ENCODE assay signal across 27 mouse cellular contexts in the genomic region with DNA sequence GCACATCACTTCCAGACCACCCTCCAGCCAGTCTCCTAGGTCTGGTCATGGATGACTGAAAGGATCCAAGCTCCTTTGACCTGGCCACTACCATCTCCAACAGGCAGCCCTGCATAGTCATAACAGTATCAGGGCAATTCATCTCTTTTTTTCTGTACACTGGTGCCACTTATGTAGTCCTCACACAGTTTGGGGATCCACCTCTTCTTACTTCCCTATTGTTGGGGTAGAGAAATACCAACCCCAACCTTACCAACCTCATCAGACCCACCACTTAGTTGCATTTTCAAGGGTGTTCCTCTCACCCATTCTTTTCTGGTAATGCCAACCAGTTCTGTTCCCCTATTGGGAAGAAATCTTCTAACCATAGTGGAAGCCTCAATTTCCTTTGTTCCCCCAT.
"Had no signal": no experiment of that assay in that cellular context is flagged by ENCODE, and none has a peak within 500 bp of the region (broad histone marks: within the 10 kb centered on the region; RNA-seq: fewer than 3 reads in every experiment).

No protein-coding gene starts in this region.

- ATAC-seq: hindbrain, embryonic 16.5 days; inflammation-experienced regulatory T-cells, adult 6 months; intestine, embryonic 15.5 days; intestine, postnatal 0 days; liver, embryonic 12.5 days had no signal

- H3K9me3 ChIP-seq: heart, embryonic 13.5 days; heart, embryonic 15.5 days; hindbrain, embryonic 10.5 days; hindbrain, embryonic 12.5 days; intestine, embryonic 15.5 days; kidney, embryonic 15.5 days; limb, embryonic 13.5 days; limb, embryonic 15.5 days; liver, embryonic 12.5 days had no signal

- H3K4me2 ChIP-seq: heart, embryonic 11.5 days; heart, embryonic 13.5 days; heart, embryonic 15.5 days; hindbrain, embryonic 12.5 days; hindbrain, embryonic 14.5 days; intestine, embryonic 15.5 days; kidney, embryonic 15.5 days; limb, embryonic 13.5 days; limb, embryonic 15.5 days; liver, embryonic 12.5 days had no signal

- H3K27ac ChIP-seq: heart, embryonic 13.5 days; heart, embryonic 15.5 days; hindbrain, embryonic 10.5 days; hindbrain, embryonic 12.5 days; hindbrain, embryonic 14.5 days; intestine, embryonic 15.5 days; kidney, embryonic 15.5 days; kidney, postnatal 0 days; limb, embryonic 13.5 days; limb, embryonic 15.5 days; liver, embryonic 12.5 days had no signal

- H3K4me3 ChIP-seq: heart, embryonic 13.5 days; heart, embryonic 15.5 days; hindbrain, embryonic 10.5 days; hindbrain, embryonic 12.5 days; intestine, embryonic 15.5 days; kidney, embryonic 15.5 days; limb, embryonic 13.5 days; limb, embryonic 15.5 days; liver, embryonic 12.5 days had no signal

- H3K36me3 ChIP-seq: heart, embryonic 13.5 days; heart, embryonic 15.5 days; hindbrain, embryonic 10.5 days; hindbrain, embryonic 12.5 days; intestine, embryonic 15.5 days; kidney, embryonic 15.5 days; limb, embryonic 13.5 days; limb, embryonic 15.5 days; liver, embryonic 12.5 days had no signal

- DNase-seq: gastrocnemius, postnatal 14 days; gastrocnemius, postnatal 36 days; heart, adult 18-20 months; heart, postnatal 14 days; heart, postnatal 36 days; kidney, adult 18-20 months; kidney, adult 9 months; kidney, postnatal 14 days; kidney, postnatal 36 days; layer of hippocampus, adult 9-11 months; layer of hippocampus, postnatal 36 days; left cerebral cortex, postnatal 4 days had no signal

- H3K9ac ChIP-seq: heart, embryonic 13.5 days; heart, embryonic 15.5 days; hindbrain, embryonic 12.5 days; hindbrain, embryonic 14.5 days; intestine, embryonic 15.5 days; kidney, embryonic 15.5 days; limb, embryonic 13.5 days; limb, embryonic 15.5 days; liver, embryonic 12.5 days had no signal

- H3K27me3 ChIP-seq: heart, embryonic 13.5 days; heart, embryonic 15.5 days; hindbrain, embryonic 12.5 days; intestine, embryonic 15.5 days; kidney, embryonic 15.5 days; limb, embryonic 13.5 days; limb, embryonic 15.5 days; liver, embryonic 12.5 days had no signal

- H3K4me1 ChIP-seq: heart, embryonic 13.5 days; heart, embryonic 15.5 days; hindbrain, embryonic 10.5 days; hindbrain, embryonic 12.5 days; intestine, embryonic 15.5 days; kidney, embryonic 15.5 days; limb, embryonic 13.5 days; limb, embryonic 15.5 days; liver, embryonic 12.5 days had no signal
